Mouse (Mus musculus) MEL (cell line): ENCODE results near the gene Nat8. TPM values are rescaled to one million over a fixed set of nuclear protein-coding genes. Genes with fewer than 3 reads are reported as not detected.
"Not testable (repeated sequence)": the region's sequence is repeated elsewhere in the genome, so short reads cannot be mapped to it uniquely, and the experiment has no call there.

Source experiments
- DNase-seq: peaks from one replicate; pipeline ENCODE4 v3.0.0; 2011; ENCODE audit warnings: low read depth, low spot score
- H3K27ac ChIP-seq: 2 replicates; pipeline ENCODE4 v1.5.1; 2012; ENCODE audit warnings: low read depth, mild to moderate bottlenecking, control low read depth, low read length, moderate library complexity; ENCODE audit not compliant: control insufficient read depth
- H3K27me3 ChIP-seq, 2 experiments: fragments of 150-350 bp in 1 of 2; sonication (generic) in 1 of 2; 2 replicates each; pipeline ENCODE4 v1.6.1; 2012; ENCODE audit warnings: low read length in 2 of 2, mild to moderate bottlenecking in 2 of 2, improper control_type of control experiment in 1 of 2, moderate library complexity in 1 of 2; ENCODE audit not compliant: insufficient read depth in 2 of 2, control insufficient read depth in 1 of 2
- H3K36me3 ChIP-seq, 2 experiments: 2 replicates each; pipeline ENCODE4 v1.6.1; 2012 to 2014; ENCODE audit warnings: low read length in 2 of 2, improper control_type of control experiment in 1 of 2, inconsistent platforms in 1 of 2, mild to moderate bottlenecking in 1 of 2; ENCODE audit not compliant: insufficient read depth in 2 of 2, control insufficient read depth in 1 of 2
- H3K4me1 ChIP-seq, 2 experiments: fragments of 150-350 bp in 1 of 2; sonication (generic) in 1 of 2; 2 replicates each; pipeline ENCODE4 v1.6.1; 2012; ENCODE audit warnings: low read length in 2 of 2, improper control_type of control experiment in 1 of 2, mild to moderate bottlenecking in 1 of 2; ENCODE audit not compliant: insufficient read depth in 2 of 2, control insufficient read depth in 1 of 2
- H3K4me3 ChIP-seq, 2 experiments: fragments of 150-350 bp in 1 of 2; sonication (generic) in 1 of 2; 2 replicates each; pipeline ENCODE4 v1.5.1; 2012; ENCODE audit warnings: low read depth in 2 of 2, low read length in 2 of 2, mild to moderate bottlenecking in 2 of 2, moderate library complexity in 2 of 2, control low read depth in 1 of 2, improper control_type of control experiment in 1 of 2; ENCODE audit not compliant: control insufficient read depth in 1 of 2, insufficient read depth in 1 of 2
- H3K79me2 ChIP-seq: 2 replicates; pipeline ENCODE4 v1.6.1; 2012; ENCODE audit warnings: mild to moderate bottlenecking, low read length, moderate library complexity; ENCODE audit not compliant: control insufficient read depth, poor library complexity, insufficient read depth
- H3K9ac ChIP-seq: 2 replicates; pipeline ENCODE4 v1.6.1; 2012; ENCODE audit warnings: low read depth, mild to moderate bottlenecking, control low read depth, low read length, moderate library complexity; ENCODE audit not compliant: control insufficient read depth, poor library complexity, severe bottlenecking
- H3K9me3 ChIP-seq: fragments of 150-350 bp; sonication (generic); replicated peaks from 2 replicates; pipeline ENCODE4 v1.6.1; 2012; ENCODE audit warnings: mild to moderate bottlenecking, low read length, improper control_type of control experiment, moderate library complexity; ENCODE audit not compliant: insufficient read depth
- polyA plus RNA-seq, 2 experiments: library from polyadenylated mRNA; stranded (reverse) in 1 of 2; unstranded in 1 of 2; fragments of >175 nt in 1 of 2; fragments of >200 nt in 1 of 2; gene quantifications; 2 replicates each; pipeline versions ENCODE4 v1.2.1 to v1.2.4; 2012; ENCODE audit warnings: low replicate concordance in 2 of 2, low read depth in 1 of 2; ENCODE audit not compliant: insufficient read length in 2 of 2, insufficient read depth in 1 of 2, missing spikeins in 1 of 2
- total RNA-seq: library from RNA; depleted of rRNA; stranded (reverse); fragments of 300-350 nt; gene quantifications from 2 replicates; pipeline ENCODE4 v1.2.3, GENCODE M21; 2012; rRNA removed

Gene Nat8
- total and polyA plus RNA-seq, 3 experiments, result 0.10 TPM; not detected in 2

- H3K9ac ChIP-seq, H3K4me1 ChIP-seq, H3K36me3 ChIP-seq, DNase-seq, H3K9me3 ChIP-seq, H3K4me3 ChIP-seq, H3K79me2 ChIP-seq, H3K27me3 ChIP-seq, H3K27ac ChIP-seq: not testable (repeated sequence)
Measured at GRCm38 (mm10) chr6:85803180-85803579, 28.7 kb downstream of the Nat8 start.

Other genes with a start within 250 kb of the Nat8 start
- 8.8 and 9.0 TPM in 2 replicates for gene Alms1, start 244.6 kb downstream of the Nat8 start, total RNA-seq
- 10 to 100 TPM in 1 of 2 experiments, 1 to 10 TPM in 1; 7.5 to 47.3 TPM for gene Alms1, start 244.6 kb downstream of the Nat8 start, polyA plus RNA-seq
- not detected in 2 replicates for gene Nat8f7, start 118.9 kb downstream of the Nat8 start, total RNA-seq
- gene Nat8f7, start 118.9 kb downstream of the Nat8 start, polyA plus RNA-seq, result not detected
- gene Nat8f3, start 66.3 kb downstream of the Nat8 start, total RNA-seq, result not detected in 2 replicates
- under 1 TPM in 1 of 2 experiments, not detected in 1; 0.06 TPM for gene Nat8f3, start 66.3 kb downstream of the Nat8 start, polyA plus RNA-seq
- gene Nat8f6, start 11.1 kb downstream of the Nat8 start, total RNA-seq, result not detected in 2 replicates
- gene Nat8f6, start 11.1 kb downstream of the Nat8 start, polyA plus RNA-seq, result not detected
- gene Nat8f5, start 11.1 kb downstream of the Nat8 start, total RNA-seq, result not detected in 2 replicates
- not detected for gene Nat8f5, start 11.1 kb downstream of the Nat8 start, polyA plus RNA-seq
- 0.03 and 0.12 TPM in 2 replicates for gene Nat8f2, start 37.1 kb upstream of the Nat8 start, total RNA-seq
- gene Nat8f2, start 37.1 kb upstream of the Nat8 start, polyA plus RNA-seq, result under 1 TPM in 1 of 2 experiments, not detected in 1; 0.06 TPM
- gene Nat8f4, start 72.8 kb upstream of the Nat8 start, total RNA-seq, result 2.3 and 3.0 TPM in 2 replicates
- gene Nat8f4, start 72.8 kb upstream of the Nat8 start, polyA plus RNA-seq, result 1 to 10 TPM in 1 of 2 experiments, not detected in 1; 2.6 TPM
- gene Tprkb, start 79.8 kb upstream of the Nat8 start, total RNA-seq, result 63.3 and 66.5 TPM in 2 replicates
- 10 to 100 TPM; 85.1 to 87.6 TPM for gene Tprkb, start 79.8 kb upstream of the Nat8 start, polyA plus RNA-seq
- 5.3 and 5.7 TPM in 2 replicates for gene Nat8f1, start 83.6 kb upstream of the Nat8 start, total RNA-seq
- gene Nat8f1, start 83.6 kb upstream of the Nat8 start, polyA plus RNA-seq, result 1 to 10 TPM in 1 of 2 experiments, not detected in 1; 6.9 TPM
- gene Dusp11, start 129.6 kb upstream of the Nat8 start, total RNA-seq, result 33.2 and 34.8 TPM in 2 replicates
- gene Dusp11, start 129.6 kb upstream of the Nat8 start, polyA plus RNA-seq, result 10 to 100 TPM; 22.4 to 42.3 TPM
- gene Figla, start 184.1 kb upstream of the Nat8 start, total RNA-seq, result not detected in 2 replicates
- not detected for gene Figla, start 184.1 kb upstream of the Nat8 start, polyA plus RNA-seq
- gene Add2, start 196.6 kb upstream of the Nat8 start, total RNA-seq, result 129 and 162 TPM in 2 replicates
- 100 to 1,000 TPM in 1 of 2 experiments, 10 to 100 TPM in 1; 85.0 to 191 TPM for gene Add2, start 196.6 kb upstream of the Nat8 start, polyA plus RNA-seq